Mouse (Mus musculus) retina, adult 2 months (tissue): ENCODE data around the gene P4hb.
"Not testable (repeated sequence)": the region's sequence is repeated elsewhere in the genome, so short reads cannot be mapped to it uniquely, and the experiment has no call there.

Source experiments
- DNase-seq: peaks from one replicate; pipeline ENCODE4 v3.0.0-alpha.2; 2012; ENCODE audit warnings: low read depth, low spot score

Gene P4hb

DNA sequence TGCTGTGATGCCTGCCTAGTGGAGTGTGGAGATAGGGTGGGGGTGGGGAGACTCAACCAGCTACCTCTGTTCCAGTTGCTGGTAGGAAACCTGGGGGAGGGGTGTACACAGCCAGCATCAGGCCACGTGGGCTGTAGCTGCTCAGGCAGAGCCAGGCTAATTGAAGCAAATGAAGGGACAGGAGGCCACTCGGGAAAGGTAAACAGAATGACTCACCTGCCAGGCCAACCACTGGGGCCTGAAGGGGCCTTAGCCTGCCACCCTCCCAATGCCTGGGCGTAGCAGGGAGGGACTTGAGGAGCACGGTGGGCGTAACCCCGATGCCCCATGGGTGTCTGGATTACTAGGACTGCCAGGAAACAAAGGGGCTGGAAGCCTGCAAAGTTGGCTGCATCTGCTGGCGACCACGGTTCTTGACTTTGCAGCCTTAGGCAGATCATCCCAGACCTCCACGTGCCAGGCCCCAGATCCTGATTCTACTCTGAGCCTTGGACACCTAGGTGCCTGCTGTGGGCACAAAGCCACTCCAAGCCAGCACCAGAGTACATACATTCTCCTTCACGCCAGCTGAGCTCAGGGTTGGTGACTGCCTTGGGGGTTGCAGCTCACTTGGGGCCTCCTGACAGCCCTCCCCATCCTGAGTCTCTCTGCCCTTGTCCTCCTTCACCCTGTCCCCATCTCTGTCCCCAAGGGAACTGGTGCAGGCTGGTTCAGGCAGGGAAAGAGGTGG is 33.6 kb downstream of the P4hb start:
- DNase-seq = no peak

- no peak for DNase-seq
Measured at GRCm38 (mm10) chr11:120538955-120539284, 34.1 kb downstream of the P4hb start.

DNA sequence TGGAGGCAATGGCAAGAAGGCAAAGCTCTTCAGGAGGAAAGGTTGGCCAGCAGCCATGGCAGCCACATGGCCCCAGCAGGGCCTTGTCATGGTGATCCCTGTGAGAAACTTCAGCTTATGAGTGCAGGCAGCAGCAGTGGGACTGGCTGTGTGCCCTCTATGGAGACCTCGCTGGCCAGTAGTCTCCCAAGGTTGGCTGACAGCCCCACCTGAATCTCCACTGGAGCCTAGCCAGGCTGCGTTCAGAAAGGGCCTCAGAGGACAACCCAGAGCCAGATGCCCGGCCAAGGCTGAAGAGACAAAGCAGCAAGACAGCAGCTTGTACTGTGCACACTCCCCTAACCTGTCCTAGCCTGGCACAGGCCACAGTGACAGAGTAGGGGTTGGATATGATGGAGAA is 34.6 kb downstream of the P4hb start:
- no peak for DNase-seq

- DNase-seq = no peak
Measured at GRCm38 (mm10) chr11:120535804-120536203, 37.2 kb downstream of the P4hb start.

DNA sequence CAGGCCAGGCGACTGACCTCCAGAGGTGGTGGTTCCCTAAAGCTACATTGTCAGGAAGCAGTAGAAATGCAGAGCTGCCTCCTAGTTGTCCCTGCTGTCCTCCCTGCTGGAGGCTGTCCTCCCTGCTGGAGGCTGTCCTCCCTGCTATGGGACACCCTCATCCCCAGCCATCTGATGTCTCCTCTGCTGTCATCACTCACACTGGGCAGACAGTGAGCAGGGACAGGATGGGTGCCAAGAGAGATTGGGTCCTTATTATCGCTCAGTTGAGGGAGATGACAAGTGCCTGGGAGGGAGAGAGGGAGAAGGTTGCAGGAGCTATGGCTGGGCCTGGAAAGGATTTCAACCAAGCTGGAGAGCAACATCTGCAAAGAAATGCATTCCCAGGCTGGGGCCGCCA is 37.9 kb downstream of the P4hb start:
- no peak for DNase-seq

GRCm38 (mm10) chr11:120534093-120534492 is 39.0 kb downstream of the P4hb start:
- DNase-seq = no peak

DNA sequence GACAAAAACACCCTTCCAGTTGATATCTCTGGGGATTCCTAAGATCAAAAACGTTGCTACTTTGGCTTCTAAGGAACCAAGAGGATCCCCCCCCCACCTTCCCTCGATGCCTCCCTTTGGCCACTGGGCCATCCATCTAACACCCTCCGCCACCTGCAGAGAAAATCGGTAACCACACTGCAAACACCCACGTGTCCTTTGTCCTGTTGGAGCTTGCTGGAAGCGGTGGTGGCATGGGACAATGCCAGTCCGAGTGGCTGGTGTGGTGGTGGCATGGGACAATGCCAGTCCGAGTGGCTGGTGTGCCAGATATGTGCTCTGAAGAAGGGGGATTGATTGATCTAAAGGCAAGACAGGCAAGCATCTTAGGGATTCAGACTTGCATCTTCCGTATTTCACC is 41.4 kb downstream of the P4hb start:
- no peak for DNase-seq

GRCm38 (mm10) chr11:120530085-120530964 is 42.7 kb downstream of the P4hb start, which contains the start of gene Gcgr:
Gene Gcgr, plus strand, starts transcription at chr11:120530699.
- no peak for DNase-seq

DNA sequence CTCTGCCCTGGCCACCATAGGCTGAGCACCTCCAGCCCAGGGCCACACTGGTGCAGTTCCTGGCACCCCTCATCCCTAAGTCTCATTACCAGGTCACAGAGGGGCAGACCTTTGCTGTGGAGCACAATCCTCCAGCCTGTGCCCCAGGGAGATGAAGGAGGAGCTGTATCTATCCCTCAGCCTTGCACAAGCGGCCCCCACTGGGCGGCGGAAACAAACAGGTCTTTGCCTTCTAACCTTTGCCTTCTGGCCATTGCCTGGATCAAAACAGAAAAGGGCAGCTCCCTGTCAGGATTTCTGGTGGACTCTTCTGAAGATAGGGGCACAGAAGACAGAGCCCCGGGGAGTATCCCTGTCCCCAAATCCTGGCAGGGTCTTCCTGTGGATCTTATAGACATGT is 44.1 kb downstream of the P4hb start:
- no peak for DNase-seq

GRCm38 (mm10) chr11:120527690-120528354 is 45.2 kb downstream of the P4hb start:
- DNase-seq = no peak

GRCm38 (mm10) chr11:120525959-120526358 is 47.1 kb downstream of the P4hb start:
- DNase-seq = no peak

GRCm38 (mm10) chr11:120522581-120522980 is 50.5 kb downstream of the P4hb start:
- no peak for DNase-seq

DNA sequence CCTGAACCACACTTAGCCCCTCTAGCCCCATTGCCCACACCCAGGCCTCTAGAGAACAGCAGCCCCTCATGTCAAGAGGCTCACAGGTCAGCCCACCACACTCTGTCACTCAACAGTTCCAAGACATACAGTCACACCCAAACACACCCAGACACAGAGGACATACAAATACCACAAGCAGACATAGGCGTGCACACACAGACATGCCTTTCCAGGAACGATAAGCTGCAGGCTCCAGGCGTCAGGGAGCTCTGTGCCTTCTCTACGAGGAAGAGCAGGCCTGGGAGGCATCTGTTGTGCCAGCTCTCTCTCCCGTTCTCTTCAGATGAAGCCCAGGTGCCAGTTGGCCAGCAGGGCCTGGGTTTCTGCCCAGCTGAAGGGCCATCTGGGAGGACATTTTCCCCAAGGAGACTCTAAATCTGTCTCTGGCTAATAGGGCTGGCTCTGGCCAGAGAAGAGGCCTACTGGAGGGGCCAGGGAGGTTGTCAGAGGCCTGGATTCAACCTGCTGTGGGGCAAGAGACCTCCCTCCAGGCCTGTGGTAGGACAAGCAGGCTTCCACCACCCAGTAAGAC is 52.0 kb downstream of the P4hb start:
- DNase-seq = no peak

- DNase-seq = no peak
Measured at GRCm38 (mm10) chr11:120520498-120520897, 52.6 kb downstream of the P4hb start.

DNA sequence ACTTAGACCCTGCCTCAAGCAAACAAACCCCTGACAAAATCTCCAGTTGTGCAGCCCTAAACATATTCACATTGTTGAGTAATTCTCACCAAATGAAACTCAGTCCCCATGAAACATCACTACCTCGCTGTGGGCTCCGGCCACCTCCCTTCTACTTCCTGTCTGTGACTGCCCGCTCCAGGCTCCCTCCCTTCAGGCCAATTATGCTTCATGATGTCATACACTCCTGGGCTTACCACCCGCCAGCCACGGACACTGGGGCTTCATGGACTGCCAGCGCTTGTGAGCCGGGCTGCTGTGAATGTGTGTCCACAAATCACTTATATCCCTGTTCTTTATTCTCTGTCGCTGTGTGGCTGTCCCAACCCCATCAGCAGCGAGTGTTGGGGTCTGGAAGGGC is 53.3 kb downstream of the P4hb start:
- no peak for DNase-seq

- no peak for DNase-seq
Measured at GRCm38 (mm10) chr11:120518558-120518957, 54.5 kb downstream of the P4hb start.

GRCm38 (mm10) chr11:120518027-120518426 is 55.0 kb downstream of the P4hb start:
- DNase-seq = no peak

- no peak for DNase-seq
Measured at GRCm38 (mm10) chr11:120517147-120517546, 55.9 kb downstream of the P4hb start.

DNA sequence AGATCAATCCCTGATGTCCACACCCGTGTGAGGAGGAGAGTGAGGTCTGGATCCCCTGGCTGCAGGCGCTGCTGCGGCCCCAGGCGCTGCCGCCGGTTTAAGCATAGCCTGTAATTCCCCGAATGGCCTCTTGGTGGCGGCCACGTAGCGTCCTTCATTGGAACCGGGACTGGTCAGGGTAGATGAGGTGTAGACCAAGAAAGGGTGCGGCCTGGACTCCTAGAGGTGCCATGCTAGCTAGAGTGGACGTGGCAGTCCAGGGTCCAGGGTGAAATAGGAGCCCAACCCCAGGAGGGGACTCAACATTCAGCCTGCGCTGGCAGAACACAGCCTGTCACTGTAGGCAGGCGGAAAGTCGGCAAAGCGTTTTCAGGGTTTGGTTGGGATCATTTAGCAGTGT is 57.4 kb downstream of the P4hb start:
- DNase-seq = peak; percentile 54

DNA sequence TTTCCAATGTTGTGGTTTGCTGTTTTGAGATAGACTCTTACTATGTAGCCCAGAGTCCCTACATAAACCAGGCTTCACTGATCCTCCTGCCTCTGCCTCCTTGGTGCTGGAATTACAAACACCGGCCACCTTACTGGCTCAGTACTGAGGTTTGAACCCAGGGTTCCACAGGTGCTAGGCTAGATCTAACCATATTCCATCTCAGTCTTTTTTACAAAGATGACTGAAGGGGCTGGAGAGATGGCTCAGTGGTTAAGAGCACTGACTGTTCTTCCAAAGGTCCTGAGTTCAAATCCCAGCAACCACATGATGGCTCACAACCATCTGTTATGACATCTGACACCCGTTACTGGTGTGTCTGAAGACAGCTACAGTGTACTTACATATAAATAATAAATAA is 58.8 kb downstream of the P4hb start:
- DNase-seq = not testable (repeated sequence)

DNA sequence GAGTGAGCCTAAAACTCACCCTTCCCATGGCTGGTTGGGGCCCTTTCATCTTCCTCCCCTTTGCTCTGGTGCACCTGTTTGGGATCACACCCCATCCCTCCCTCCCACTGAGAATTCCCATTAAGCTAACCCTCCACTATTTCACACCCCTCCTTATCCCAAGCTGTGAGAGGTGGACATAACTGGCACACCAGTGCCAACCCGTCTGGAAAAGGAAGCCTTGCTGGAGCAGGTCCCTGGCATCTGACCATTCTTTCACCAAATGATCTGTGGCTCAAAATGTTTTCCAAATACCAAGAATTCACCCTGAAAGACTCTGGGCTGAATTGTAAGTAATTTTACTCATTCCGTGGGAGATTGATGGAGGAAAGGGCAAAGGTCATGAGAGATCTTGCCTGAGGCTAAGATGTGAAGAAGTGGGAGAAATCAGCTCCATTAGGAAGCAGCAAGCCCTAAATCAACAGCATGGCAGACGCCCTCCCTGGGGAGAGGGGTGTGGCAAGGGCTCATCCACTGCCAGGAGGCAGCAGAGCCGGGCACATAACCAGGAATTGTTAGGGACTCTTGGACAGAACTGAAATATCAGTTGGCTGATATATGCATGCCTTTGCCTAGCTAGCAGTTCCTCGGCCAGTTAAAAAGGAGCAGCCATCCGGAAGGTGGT is 60.1 kb downstream of the P4hb start:
- no peak for DNase-seq
